Comparison of ENCODE assay signal across 12 mouse cellular contexts in the genomic region with DNA sequence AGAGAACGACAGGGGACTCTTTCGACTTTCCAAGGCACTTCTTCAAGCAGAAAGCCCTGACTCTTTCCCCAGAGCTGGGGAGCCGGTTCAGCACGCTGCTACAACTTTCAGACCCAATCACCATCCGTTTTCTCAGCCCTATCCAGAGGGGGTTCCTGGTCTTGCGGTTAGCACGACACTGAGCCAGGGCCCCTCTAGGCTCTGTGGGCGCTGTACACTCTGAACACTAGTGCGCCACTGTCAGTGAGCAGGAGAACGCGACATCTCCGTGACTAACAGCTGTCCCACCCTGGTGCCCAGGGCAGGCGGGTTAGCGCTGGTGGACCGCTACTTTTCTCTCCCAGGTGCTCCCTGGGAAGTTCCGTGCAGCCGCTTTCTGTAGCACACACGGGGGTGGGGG. TPM values are rescaled to one million over a fixed set of nuclear protein-coding genes. Genes with fewer than 3 reads are reported as not detected.
DNase-seq lines count a peak whose midpoint lies in the region; ATAC-seq and TF ChIP-seq lines count a peak whose summit lies in the region.
"Had no signal": no experiment of that assay in that cellular context is flagged by ENCODE, and none has a peak within 500 bp of the region (broad histone marks: within the 10 kb centered on the region; RNA-seq: fewer than 3 reads in every experiment).

No protein-coding gene starts in this region.

- peak overlapping the region; percentile 56 for H3K4me2 ChIP-seq in heart, embryonic 11.5 days
- H3K4me2 ChIP-seq in midbrain, postnatal 0 days (ENCODE audit: low read depth, low read length, poor library complexity, severe bottlenecking): no peak overlapping the region
- H3K4me2 ChIP-seq in embryonic facial prominence, embryonic 15.5 days (replicated peaks): 0 out of 2 replicates have a peak overlapping the region, but pooled peaks have one; percentile 15
- H3K4me2 ChIP-seq in neural tube, embryonic 13.5 days: peak overlapping the region; percentile 20; the same call in 1 of the 2 replicates

- intact Hi-C loops in heart, postnatal 14 days (cut with DNase I): no loop called here

- H3K4me1 ChIP-seq in heart, embryonic 11.5 days (ENCODE audit: control insufficient read depth, insufficient read depth, low read length): peaks cover 5% of the 10 kb centered on the region; the same call in 1 of the 2 replicates
- H3K4me1 ChIP-seq in midbrain, embryonic 10.5 days: peaks cover 21% of the 10 kb centered on the region
- H3K4me1 ChIP-seq in midbrain, postnatal 0 days (ENCODE audit: insufficient read depth, low read length): no peaks in the 10 kb centered on the region
- H3K4me1 ChIP-seq in embryonic facial prominence, embryonic 15.5 days: peaks cover 7% of the 10 kb centered on the region
- peaks cover 6% of the 10 kb centered on the region for H3K4me1 ChIP-seq in neural tube, embryonic 13.5 days (replicated peaks)

- 2% methylated on average over 17 of the region's 18 CpGs for WGBS in heart, embryonic 11.5 days (ENCODE audit: insufficient replicate concordance)
- 1% methylated on average over 18 of the region's 18 CpGs for WGBS in midbrain, embryonic 10.5 days
- WGBS in midbrain, postnatal 0 days: 1% methylated on average over 18 of the region's 18 CpGs
- 2% methylated on average over 18 of the region's 18 CpGs for WGBS in embryonic facial prominence, embryonic 15.5 days
- 1% methylated on average over 18 of the region's 18 CpGs for WGBS in neural tube, embryonic 13.5 days

- H3K9me3 ChIP-seq in heart, embryonic 11.5 days (replicated peaks; ENCODE audit: control insufficient read depth, low read length): no peaks in the 10 kb centered on the region
- no peaks in the 10 kb centered on the region for H3K9me3 ChIP-seq in midbrain, embryonic 10.5 days (replicated peaks)
- H3K9me3 ChIP-seq in midbrain, postnatal 0 days (ENCODE audit: low read length): no peaks in the 10 kb centered on the region
- H3K9me3 ChIP-seq in embryonic facial prominence, embryonic 15.5 days (replicated peaks): no peaks in the 10 kb centered on the region
- H3K9me3 ChIP-seq in neural tube, embryonic 13.5 days: no peaks in the 10 kb centered on the region

- H3K27ac ChIP-seq in heart, embryonic 11.5 days (ENCODE audit: low read depth, low read length): no peak overlapping the region
- H3K27ac ChIP-seq in midbrain, embryonic 10.5 days (replicated peaks): no peak overlapping the region
- no peak overlapping the region for H3K27ac ChIP-seq in midbrain, postnatal 0 days (ENCODE audit: low read depth, low read length)
- no peak overlapping the region for H3K27ac ChIP-seq in embryonic facial prominence, embryonic 15.5 days (replicated peaks)
- H3K27ac ChIP-seq in neural tube, embryonic 13.5 days (replicated peaks): no peak overlapping the region

- 0 out of 2 replicates have a peak overlapping the region, but pooled peaks have one; percentile 16 for H3K9ac ChIP-seq in heart, embryonic 11.5 days (ENCODE audit: low read depth, low read length)
- no peak overlapping the region for H3K9ac ChIP-seq in midbrain, postnatal 0 days (replicated peaks; ENCODE audit: low read length, poor library complexity, severe bottlenecking)
- H3K9ac ChIP-seq in embryonic facial prominence, embryonic 15.5 days: no peak overlapping the region
- H3K9ac ChIP-seq in neural tube, embryonic 13.5 days: no peak overlapping the region

- no peak for ATAC-seq in heart, embryonic 11.5 days (replicated peaks; ENCODE audit: insufficient number of reproducible peaks, low FRiP score, low TSS enrichment)
- no peak for ATAC-seq in midbrain, postnatal 0 days (ENCODE audit: low FRiP score)
- no peak for ATAC-seq in embryonic facial prominence, embryonic 15.5 days (ENCODE audit: insufficient number of reproducible peaks, low FRiP score, low TSS enrichment, low read depth)
- ATAC-seq in neural tube, embryonic 13.5 days (ENCODE audit: low read depth): no peak

- TF ChIP-seq CTCF in midbrain, postnatal 0 days (IDR thresholded peaks at IDR 0.05): no peak

- peak overlapping the region; percentile 25; the same call in 1 of the 2 replicates for H3K4me3 ChIP-seq in heart, embryonic 11.5 days (ENCODE audit: low read depth, low read length)
- H3K4me3 ChIP-seq in midbrain, embryonic 10.5 days: peak overlapping the region; percentile 32
- H3K4me3 ChIP-seq in midbrain, postnatal 0 days (ENCODE audit: low read depth, low read length): no peak overlapping the region
- H3K4me3 ChIP-seq in embryonic facial prominence, embryonic 15.5 days (replicated peaks): no peak overlapping the region
- H3K4me3 ChIP-seq in neural tube, embryonic 13.5 days: no peak overlapping the region

- DNase-seq in heart, postnatal 14 days: no peak
- DNase-seq in midbrain, embryonic 10.5 days (ENCODE audit: low spot score): no peak
- no peak for DNase-seq in midbrain, postnatal 0 days (ENCODE audit: low spot score)
- DNase-seq in cerebellum, adult 8-10 months: no peak
- DNase-seq in gastrocnemius, postnatal 25 days: no peak
- DNase-seq: adrenal gland, postnatal 10 days; cerebellum, adult 2 months; kidney, postnatal 10 days had no signal

- H3K36me3 ChIP-seq in heart, embryonic 11.5 days (ENCODE audit: control insufficient read depth, insufficient read depth, low read length): no peaks in the 10 kb centered on the region
- no peaks in the 10 kb centered on the region for H3K36me3 ChIP-seq in midbrain, embryonic 10.5 days
- no peaks in the 10 kb centered on the region for H3K36me3 ChIP-seq in midbrain, postnatal 0 days (ENCODE audit: insufficient read depth, low read length)
- H3K36me3 ChIP-seq in embryonic facial prominence, embryonic 15.5 days: no peaks in the 10 kb centered on the region
- H3K36me3 ChIP-seq in neural tube, embryonic 13.5 days: no peaks in the 10 kb centered on the region

- peaks cover 61% of the 10 kb centered on the region for H3K27me3 ChIP-seq in heart, embryonic 11.5 days (ENCODE audit: control insufficient read depth, insufficient read depth, low read length)
- peaks cover 78% of the 10 kb centered on the region for H3K27me3 ChIP-seq in midbrain, embryonic 10.5 days (ENCODE audit: low read depth, poor library complexity, severe bottlenecking)
- peaks cover 52% of the 10 kb centered on the region for H3K27me3 ChIP-seq in midbrain, postnatal 0 days (ENCODE audit: insufficient read depth, low read length)
- H3K27me3 ChIP-seq in embryonic facial prominence, embryonic 15.5 days: peaks cover 56% of the 10 kb centered on the region
- H3K27me3 ChIP-seq in neural tube, embryonic 13.5 days: peaks cover 70% of the 10 kb centered on the region

RNA-seq across cellular contexts. Expression of gene Dlx2, which starts 5.2 kb away (rescaled TPM):
- 0.65 and 1.3 TPM in 2 replicates for polyA plus RNA-seq in heart, embryonic 11.5 days (2014; fragmentation: Nextera tagmentation; extraction: Ambion mirVana)
- not detected for total RNA-seq in heart, postnatal 14 days (2021)
- polyA plus RNA-seq in midbrain, embryonic 10.5 days (2016; fragmentation: Nextera tagmentation; extraction: Ambion mirVana): 6.2 and 9.2 TPM in 2 replicates
- 0.38 and 1.2 TPM in 2 replicates for total RNA-seq in midbrain, postnatal 0 days (2014; rRNA removed)
- polyA plus RNA-seq in midbrain, postnatal 0 days (2015; fragmentation: Nextera tagmentation; extraction: Ambion mirVana): 3.1 and 8.4 TPM in 2 replicates
- polyA plus RNA-seq in embryonic facial prominence, embryonic 15.5 days (2015; fragmentation: Nextera tagmentation; extraction: Ambion mirVana): 6.2 and 8.5 TPM in 2 replicates
- 0.22 and 0.73 TPM in 2 replicates for polyA plus RNA-seq in neural tube, embryonic 13.5 days (2015; fragmentation: Nextera tagmentation; extraction: Ambion mirVana)
- not detected for total RNA-seq in gastrocnemius, postnatal 25 days (2021)
- total RNA-seq: heart, postnatal 25 days had no signal
- polyA plus RNA-seq: cerebellum, adult 2 months had no signal

RNA-seq across cellular contexts. Expression of gene Dlx1, which starts 23.8 kb away (rescaled TPM):
- 1.0 and 2.1 TPM in 2 replicates for polyA plus RNA-seq in heart, embryonic 11.5 days (2014; fragmentation: Nextera tagmentation; extraction: Ambion mirVana)
- total RNA-seq in heart, postnatal 14 days (2021): under 1 TPM; 0.44 to 0.60 TPM
- 12.2 and 22.4 TPM in 2 replicates for polyA plus RNA-seq in midbrain, embryonic 10.5 days (2016; fragmentation: Nextera tagmentation; extraction: Ambion mirVana)
- total RNA-seq in midbrain, postnatal 0 days (2014; rRNA removed): 2.8 and 8.8 TPM in 2 replicates
- 10.5 and 25.5 TPM in 2 replicates for polyA plus RNA-seq in midbrain, postnatal 0 days (2015; fragmentation: Nextera tagmentation; extraction: Ambion mirVana)
- 9.7 and 12.5 TPM in 2 replicates for polyA plus RNA-seq in embryonic facial prominence, embryonic 15.5 days (2015; fragmentation: Nextera tagmentation; extraction: Ambion mirVana)
- polyA plus RNA-seq in neural tube, embryonic 13.5 days (2015; fragmentation: Nextera tagmentation; extraction: Ambion mirVana): 0.77 and 1.3 TPM in 2 replicates
- total RNA-seq in gastrocnemius, postnatal 25 days (2021): under 1 TPM in 1 of 2 experiments, not detected in 1; 0.13 TPM

Comparison
In these comparisons a context has a peak if more than half of its experiments do, and no peak if none do; other contexts are left out.
1. H3K4me3 ChIP-seq: peak in heart, embryonic 11.5 days (single experiment) and midbrain, embryonic 10.5 days (single experiment); none in midbrain, postnatal 0 days (single experiment), embryonic facial prominence, embryonic 15.5 days (single experiment) and neural tube, embryonic 13.5 days (single experiment).